Mouse (Mus musculus) layer of hippocampus, adult 11-12 months (tissue): Measurements from ENCODE around the gene Nmrk2.
"Not testable (repeated sequence)": the region's sequence is repeated elsewhere in the genome, so short reads cannot be mapped to it uniquely, and the experiment has no call there.

Experiments
- DNase-seq: peaks from one replicate; pipeline ENCODE4 v3.0.0; 2022; ENCODE audit warnings: low spot score

Nmrk2 gene

DNA sequence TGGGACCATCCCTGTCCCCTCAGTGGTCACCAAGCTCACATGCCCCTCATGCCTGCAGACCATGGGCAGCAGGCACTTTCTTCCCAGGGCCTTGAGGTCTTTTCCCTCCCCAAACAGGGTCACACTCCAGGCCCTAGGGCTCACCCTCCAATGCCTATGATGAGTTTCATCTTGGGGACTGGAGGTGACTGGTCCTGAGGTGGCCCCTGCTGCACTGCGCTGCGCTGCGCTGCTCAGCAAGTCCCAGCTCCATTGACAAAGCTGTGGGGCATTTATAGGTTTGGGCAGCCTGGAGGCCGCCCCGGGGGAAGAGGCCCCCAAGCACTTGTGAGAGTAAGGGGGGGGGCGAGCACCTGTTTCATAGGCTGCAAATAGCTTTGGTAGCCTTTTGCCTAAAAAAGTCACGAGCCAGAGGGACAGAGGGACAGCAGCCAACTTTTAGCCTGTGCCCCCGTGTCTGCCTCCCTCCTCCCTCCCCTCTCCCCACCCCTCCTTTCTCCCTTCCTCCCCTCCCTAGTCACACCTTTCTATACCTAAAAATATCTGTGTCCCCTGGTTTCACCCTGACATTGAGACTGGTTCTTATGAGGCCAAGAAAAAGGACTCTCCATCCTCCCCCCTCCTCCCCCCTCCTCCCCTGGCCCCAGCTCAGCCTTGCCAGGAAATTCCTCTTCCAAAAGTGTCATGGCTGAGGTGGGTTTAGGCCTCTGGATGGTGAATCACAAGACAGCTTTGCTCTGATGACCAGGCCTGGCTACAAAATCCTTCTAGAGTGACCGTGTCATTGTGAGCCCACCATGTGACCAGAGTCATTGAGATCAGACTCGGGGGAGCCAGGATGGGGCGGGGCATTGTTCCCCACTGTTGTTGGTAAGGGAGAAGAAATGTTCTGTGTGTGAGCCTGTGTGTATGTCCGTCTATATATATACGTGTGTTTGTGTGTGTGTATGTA is at the start of gene Nmrk2:
TSS of gene Nmrk2 (minus strand) at position 245 of the 952 bp plus-strand sequence.
- DNase-seq: no peak

DNA sequence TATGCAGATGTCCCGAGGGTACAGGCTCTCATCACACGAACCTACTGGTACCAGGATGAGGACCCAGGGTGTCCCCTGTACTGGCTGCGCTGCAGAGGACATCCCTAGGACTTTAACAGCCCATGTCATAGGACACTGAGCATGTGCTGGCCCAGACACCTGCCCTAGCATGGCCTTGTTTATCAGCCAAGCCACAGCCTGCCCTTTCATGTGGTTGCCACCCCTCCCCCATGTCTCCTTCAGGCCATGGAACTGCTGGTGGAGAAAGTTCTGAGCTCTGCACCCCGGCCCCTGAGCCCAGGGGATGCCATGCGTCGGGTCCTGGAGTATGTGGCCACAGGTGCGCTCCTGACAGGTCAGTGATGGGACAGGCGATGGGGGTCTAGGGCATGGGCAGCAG is 47.6 kb upstream of the Nmrk2 start:
- DNase-seq: no peak

DNA sequence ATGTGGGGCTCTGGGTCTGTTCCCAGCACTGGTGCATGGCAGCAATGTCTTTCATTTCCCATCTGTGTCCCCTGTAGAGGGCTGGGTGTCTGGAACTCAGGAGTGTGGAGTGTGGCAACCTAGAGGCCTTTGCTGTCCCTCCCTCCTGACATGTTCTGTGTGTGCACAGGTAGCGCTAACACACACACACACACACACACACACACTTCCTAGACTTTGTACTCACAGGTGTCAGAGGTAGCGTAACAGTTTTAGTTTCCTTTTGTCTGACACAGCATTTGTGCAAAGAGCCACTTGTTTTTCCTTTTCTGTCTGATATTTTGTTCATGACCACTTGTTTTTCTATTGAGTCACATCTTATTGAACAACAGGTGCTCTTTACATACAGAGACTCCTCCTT is 46.0 kb upstream of the Nmrk2 start:
- no peak for DNase-seq

DNA sequence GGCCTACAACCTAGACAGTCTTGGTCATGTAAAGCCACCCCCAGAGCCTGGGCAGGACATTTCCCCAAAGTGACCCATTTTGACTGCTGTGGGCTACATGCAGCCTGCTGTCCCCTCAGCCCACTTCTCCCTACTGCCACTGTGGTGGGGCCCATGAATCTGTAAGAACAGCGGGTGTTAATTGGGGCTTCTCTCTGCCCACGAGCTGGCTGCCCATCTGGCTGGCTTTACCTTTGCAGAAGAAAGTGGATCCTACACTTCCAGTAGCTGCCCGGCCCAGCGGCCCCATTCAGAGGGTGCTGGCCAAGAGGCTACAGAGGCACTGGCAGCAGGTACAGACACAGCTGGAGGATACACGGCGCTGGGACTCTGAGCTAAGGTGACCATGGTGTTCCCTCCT is 43.3 kb upstream of the Nmrk2 start:
- no peak for DNase-seq

DNA sequence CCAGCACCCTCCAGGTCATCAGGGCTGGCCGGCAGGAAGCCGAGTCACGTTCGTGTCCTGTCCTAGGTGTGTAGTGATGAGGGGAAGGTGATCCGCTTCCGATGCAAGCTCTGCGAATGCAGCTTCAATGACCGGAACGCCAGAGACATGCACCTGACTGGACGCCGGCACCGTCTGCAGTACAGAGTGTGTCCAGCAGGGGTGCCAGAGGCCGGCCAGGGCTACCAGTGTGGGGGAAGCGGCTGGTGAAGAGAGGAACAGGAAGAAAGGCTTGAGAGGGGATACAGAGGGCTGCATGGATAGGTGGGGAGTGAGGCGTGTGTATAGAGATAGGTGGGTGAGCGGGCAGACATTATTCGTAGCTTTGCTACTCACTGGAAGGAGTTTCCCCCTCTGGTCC is 42.7 kb upstream of the Nmrk2 start:
- DNase-seq: peak; percentile 78

DNA sequence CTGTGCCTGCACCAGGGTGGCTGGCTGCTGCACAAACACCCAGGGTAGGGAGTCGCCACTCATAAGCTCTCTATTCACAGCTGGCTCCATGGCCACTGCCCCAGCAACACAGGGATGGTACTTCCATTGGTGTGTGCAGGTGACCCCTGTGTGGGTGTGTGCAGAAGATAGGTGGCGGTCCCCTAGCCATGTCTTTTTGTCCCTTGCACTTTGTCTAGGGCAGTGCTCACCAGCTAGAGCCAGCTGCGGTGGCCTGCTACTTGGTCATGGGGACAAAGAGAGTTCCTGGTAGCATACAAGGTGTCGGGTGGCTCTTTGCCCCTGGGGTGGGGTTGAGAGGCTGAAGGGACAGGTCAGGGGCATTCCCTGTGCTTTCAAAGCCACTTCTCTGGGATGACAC is 42.3 kb upstream of the Nmrk2 start:
- no peak for DNase-seq

DNA sequence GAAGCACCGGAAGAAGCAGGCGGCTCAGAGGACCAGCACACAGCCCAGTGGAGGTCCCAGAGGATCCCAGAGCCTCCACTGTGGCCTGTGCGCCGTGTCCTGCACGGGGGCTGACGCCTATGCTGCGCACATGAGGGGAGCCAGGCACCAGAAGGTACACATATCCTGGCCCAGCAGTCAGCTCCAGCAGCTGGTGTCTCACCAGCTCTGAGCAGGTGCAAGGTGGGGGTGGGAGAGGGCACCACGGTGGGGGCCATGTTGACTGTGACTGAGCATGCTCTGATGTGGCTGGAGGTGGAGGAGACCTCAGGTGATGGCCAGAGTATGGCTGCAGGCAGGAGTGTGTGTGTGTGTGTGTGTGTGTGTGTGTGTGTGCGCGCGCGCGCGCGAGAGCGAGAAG is 40.2 kb upstream of the Nmrk2 start:
- DNase-seq: no peak

DNA sequence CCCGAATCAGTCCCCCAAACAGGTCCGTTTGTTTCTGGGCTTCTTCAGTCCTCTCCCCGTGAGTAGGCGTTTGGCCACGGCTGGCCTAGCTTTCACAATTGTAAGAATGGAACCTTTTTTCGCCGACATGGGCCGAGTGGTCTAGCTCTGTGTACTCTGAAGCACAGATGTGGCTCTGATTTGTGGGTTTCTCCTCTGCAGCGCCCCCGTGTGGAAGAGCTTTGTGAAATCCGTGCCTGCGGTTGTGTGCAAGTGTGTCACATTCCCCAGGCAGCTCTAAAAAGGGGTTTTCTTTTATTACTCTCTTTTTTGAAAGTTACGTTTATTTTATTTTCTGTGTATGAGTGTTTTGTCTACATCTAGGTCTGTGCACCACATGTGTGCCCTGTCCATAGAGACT is 39.0 kb upstream of the Nmrk2 start:
- peak; percentile 78 for DNase-seq

DNA sequence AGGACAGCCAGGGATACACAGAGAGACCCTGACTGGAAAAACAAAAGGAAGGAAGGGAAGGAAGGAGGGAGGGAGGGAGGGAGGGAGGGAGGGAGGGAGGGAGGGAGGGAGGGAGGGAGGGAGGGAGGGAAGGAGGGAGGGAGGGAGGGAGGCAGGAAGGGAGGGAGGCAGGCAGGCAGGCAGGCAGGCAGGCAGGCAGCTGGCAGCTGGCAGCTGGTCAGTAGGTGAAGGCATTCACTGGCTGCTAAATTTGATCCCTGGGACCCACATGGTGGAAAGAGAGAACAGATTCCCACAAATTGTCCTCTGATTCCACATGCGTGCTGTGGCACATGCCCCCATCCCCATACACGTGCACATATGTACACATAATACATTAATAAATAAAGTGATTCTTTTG is 36.8 kb upstream of the Nmrk2 start:
- no peak for DNase-seq

DNA sequence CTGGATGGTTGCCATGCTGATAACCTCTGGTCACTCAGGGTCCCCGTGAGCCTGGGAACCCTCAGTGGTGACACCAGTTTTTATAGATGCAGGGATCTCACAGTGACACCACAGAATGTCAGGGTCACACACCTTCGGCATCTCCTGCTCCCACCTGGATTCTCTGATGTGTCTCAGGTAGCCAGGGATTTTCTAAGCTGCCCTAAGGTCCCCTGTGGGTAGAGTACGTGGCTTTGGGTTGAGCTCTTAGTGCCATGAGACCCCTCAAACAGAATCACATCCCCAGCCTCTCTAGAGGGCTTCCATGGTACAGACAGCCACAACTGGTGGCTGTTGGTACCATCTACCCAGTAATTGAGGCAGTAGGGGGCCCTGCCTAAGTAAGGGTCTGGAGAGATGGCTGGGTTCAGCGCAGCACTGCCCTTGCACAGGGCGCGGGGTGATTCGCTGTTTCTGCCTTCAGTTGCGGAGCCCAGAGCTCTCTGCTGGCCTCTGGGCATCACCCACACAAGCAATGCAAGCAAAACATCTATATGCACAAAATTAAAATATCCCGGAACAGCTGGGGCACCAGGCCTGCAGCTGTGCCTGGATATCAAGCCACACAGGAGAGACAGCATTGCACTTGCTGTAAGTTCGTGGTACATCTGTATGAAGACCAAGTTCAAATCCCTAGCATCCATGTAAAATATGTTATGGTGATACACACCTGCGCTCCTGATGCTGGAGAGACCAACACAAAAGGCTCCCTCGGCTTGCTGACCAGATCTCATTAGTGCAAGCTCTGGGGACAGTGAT is 34.8 kb upstream of the Nmrk2 start:
- no peak for DNase-seq

DNA sequence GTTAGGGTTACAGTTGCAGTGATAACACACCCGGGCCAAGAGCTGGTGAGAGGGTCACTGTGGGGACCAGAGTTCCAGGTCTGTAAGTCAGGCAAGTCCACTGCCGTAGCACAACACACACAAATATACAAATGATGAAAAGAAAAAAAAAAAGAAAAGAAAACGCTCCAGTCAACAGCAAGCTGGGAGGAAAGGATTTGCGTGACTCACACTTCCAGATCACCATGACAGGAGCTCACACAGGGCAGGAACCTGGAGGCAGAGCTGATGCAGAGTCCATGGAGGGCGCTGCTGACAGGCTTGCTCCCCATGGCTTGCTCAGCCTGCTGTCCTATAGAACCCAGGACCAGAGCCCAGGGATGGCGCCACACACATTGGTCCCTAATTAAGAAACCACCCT is 32.4 kb upstream of the Nmrk2 start:
- DNase-seq: peak; percentile 7

DNA sequence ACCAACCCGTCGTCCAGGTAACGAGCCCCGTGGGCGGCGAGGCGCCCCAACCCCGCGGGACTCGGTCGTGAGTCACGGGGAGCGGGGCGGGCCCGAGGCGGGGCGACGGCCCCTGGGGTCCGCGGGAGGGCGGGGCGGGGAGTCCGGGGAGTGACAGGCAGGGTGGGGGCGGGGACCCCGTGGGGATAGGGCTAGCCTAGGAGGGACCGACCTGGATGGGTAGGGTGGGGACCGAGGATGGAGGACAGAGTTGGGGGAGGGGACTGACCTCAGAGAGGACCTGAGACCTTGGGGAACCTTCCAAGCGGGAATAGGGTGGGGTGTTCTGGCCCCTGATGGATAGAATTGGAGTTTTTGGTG is 31.4 kb upstream of the Nmrk2 start:
- no peak for DNase-seq

DNA sequence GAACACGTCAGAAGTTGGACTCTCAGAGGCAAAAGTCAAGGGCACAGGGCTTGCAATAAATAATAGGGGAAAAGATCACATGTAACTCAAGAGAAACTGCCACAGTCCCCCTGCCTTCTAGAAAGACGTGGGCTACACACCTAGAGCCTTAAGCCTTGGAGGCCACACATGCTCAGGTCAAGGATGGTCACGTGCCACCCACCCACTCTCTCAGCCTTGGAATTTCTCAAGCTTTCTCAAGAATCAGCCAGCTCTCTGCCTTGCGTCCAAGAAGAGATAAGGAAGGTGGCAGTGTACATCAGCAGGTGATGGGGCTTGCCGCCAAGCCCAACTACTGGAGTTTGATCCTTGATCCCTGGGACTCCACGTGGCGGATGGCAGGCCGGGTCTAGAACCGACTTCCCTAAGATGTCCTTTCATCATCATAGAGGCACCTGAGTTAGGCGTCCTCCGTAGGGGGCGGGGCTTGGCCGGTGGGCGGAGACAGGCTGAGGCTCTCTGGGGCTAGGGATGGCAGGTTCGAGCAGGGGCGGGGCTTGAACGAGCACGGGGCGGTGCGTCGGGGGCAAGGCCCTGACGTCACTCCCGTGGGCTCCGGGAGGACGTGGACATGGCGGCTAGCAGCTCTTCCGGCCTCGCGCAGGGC is 30.9 kb upstream of the Nmrk2 start, which contains the start of gene Zfr2:
TSS of gene Zfr2 (plus strand) at position 576 of the 646 bp plus-strand sequence.
- peak; percentile 93 for DNase-seq

DNA sequence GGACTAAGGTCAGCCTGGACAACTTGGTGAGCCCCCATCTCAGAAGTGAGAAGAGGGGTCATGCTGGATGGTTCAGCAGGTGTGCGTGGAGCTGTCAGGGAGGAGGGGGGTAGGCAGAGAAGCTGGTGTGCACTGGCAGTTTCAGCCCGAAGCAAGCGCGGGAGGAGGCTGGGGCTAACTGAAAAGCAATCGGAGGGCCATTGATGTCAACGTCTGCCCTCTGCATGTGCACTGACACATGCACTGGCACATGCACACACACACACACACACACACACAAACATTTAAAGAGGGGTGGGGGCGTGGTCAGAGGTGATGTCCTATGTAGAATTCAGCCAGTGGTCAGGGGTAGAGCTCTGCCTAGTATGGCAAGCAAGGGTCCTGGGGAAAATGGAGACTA is 29.6 kb upstream of the Nmrk2 start:
- peak; percentile 10 for DNase-seq

DNA sequence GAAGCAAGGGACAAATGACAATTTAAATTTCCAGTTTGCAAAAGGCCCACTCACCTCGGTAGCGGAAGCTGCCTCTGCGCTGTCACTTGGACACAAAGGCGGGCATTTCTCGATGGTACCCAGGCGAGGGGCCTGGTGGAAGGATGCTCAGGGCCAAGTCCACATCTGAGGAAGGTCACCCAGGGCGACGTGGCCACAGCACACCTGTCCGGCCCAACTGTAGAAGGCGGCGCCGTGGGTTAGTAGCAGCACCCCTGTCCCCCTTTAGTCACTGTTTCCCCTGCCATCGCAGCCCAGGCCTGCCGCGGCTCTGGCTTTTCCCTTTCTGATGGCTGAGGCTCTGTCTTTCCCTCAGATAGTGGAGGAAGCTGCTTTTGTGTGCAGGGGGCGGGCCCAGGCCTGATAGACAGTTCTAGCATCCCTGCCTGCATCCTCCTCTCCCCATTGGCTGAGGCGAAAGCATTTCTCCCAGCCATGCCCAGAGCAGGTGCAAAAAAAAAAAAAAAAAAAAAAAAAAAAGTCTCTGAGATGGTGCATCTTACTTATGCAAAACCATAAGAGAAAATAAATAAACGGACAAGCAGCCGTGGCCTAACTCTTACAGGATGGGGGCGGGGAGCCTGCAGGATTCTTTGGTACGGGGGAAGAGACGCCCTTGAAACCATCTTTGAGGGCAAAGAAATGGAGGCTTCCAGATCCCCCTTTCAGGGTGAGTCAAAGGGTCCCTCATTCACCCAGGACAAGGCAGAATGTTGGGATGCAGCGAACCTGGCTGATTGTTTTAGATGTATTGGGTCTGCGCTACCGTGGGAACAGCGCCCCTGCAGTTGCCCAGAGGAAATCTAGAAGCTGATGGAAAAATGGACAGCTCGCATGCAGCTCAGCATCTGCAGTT is 28.8 kb upstream of the Nmrk2 start, which contains the start of gene Atcay:
TSS of gene Atcay (minus strand) at position 396 of the 895 bp plus-strand sequence.
- peak; percentile 83 for DNase-seq

DNA sequence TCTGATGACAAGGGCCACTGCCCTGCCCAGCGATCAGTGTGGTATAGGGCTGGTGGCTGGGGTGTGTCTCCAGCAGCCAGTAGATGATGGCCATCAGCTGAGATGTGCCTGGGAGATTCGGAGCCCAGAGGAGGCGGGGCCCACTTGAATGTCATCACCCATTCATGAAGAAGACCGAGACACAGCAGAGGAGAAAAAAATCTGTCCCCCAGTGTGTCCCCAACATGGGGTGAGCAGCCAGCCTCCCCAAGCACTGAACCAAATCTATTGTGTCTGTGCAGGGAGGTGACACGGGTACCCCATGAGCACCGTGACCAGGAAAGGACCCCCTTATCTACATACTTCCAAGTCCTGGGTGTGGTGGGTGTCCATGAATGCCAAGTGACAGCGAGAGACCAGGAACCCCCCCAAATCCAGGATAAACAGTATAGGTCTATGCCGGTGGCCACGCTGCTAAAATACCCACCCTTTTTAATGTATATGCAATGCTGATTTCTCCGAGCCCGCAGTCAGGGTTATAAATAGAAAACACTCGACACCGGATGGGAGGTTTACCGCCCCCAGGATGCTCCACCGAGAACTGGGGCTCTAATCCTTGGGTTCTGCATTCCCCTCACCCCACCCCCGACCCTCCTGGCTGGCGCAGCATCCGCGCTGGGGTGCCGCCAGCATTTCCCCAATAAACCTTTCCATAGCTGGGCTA is 28.0 kb upstream of the Nmrk2 start:
- peak; percentile 39 for DNase-seq

DNA sequence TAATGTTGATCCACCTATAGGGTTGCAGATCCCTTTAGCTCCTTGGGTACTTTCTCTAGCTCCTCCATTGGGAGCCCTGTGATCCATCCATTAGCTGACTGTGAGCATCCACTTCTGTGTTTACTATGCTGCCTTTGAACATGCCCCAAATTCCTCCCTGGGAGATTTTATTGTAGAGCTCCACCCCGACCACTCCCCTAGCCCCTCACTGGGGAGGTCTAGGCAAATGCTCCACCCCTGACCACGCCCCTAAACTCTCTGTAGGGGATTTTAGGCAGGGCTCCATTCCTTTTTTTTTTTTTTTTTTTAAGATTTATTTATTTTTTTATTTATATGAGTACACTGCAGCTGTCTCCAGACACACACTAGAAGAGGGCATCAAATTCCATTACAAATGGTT is 21.9 kb upstream of the Nmrk2 start:
- not testable (repeated sequence) for DNase-seq

DNA sequence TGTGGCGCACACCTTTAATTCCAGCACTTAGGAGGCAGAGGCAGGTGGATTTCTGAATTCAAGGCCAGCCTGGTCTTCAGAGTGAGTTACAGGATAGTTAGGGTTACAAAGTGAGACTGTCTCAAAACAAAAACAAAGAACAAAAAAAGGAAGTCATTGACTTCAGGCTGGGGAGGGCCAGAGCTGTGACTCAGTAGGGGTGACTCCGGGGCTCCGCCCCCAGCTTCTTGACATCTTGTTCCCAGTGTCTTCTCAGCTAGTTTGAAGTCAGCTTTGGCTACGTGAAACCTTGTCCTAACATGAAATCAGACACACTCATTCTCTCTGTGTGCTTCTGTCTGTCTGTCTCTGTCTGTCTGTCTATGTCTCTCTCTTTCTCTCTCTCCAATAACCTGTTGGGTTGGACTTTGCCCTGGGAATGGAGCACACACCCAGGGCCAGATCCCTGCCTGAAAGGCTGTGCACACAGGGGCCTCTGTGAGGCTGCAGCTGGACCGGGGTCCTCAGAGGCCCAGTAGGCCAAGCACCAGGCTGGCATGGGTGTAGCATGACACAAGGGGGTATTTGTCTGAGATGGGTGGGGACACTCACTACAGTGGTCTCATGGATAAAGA is 19.7 kb upstream of the Nmrk2 start:
- no peak for DNase-seq

DNA sequence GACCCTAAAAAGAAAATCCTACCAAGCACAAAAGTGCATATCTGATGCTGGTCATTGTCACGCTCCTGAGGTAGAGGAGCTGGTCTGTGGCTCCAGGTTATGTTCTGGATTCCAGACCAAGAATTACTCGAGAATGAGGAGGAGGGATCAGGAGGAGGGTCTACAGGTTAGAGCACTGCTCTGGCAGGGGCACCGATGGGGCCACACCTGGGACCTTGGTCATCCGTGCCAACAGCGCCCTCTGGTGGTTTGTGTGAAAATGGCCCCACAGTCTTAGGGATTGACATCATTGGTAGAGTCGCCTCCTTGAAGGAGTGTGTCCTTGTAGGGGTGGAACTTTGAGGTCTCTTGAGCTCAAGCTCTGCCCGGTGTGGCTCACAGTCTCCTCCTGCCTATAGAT is 16.1 kb upstream of the Nmrk2 start:
- no peak for DNase-seq

DNA sequence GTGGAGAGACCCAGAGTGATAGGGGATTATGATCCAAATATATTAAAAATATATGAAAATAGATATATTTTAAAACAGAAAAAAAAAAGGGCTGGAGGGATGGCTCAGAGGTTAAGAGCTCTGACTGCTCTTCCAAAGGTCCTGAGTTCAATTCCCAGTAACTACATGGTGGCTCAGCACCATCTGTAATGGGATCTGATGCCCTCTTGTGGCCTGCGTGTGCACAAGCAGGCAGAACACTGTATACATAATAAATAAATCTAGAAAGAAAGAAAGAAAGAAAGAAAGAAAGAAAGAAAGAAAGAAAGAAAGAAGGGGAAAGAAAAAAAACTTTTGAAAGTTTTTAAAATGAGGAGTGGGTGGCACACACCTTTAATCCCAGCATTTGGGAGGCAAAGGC is 15.4 kb upstream of the Nmrk2 start:
- DNase-seq: not testable (repeated sequence)
